Mouse (Mus musculus) CH12.LX (cell line): Measurements from ENCODE around the gene Sipa1l3.

Experiments
- CHD2 ChIP-seq: IDR thresholded peaks from 2 replicates; pipeline ENCODE4 v1.6.1; 2011; ENCODE audit warnings: low read length, improper control_type of control experiment
- CTCF ChIP-seq, 2 experiments: IDR thresholded peaks in 1 of 2; conservative IDR thresholded peaks in 1 of 2; 2 replicates each; pipeline ENCODE4 v1.5.1; 2011 to 2012; ENCODE audit warnings: low read depth in 2 of 2, low read length in 2 of 2, improper control_type of control experiment in 1 of 2, inconsistent platforms in 1 of 2, mild to moderate bottlenecking in 1 of 2, moderate library complexity in 1 of 2
- JUND ChIP-seq: conservative IDR thresholded peaks from 2 replicates; pipeline ENCODE4 v1.6.1; 2011; ENCODE audit warnings: low read depth, low read length, improper control_type of control experiment
- MAX ChIP-seq: IDR thresholded peaks from 2 replicates; pipeline ENCODE4 v1.6.1; 2011; ENCODE audit warnings: low read length, improper control_type of control experiment
- MAZ ChIP-seq: IDR thresholded peaks from 2 replicates; pipeline ENCODE4 v1.6.1; 2012; ENCODE audit warnings: low read depth, mild to moderate bottlenecking, inconsistent platforms, low read length, improper control_type of control experiment, moderate library complexity
- POLR2A ChIP-seq: IDR thresholded peaks from 2 replicates; pipeline ENCODE4 v1.6.1; 2011; ENCODE audit warnings: low read depth, mild to moderate bottlenecking, improper control_type of control experiment, low read length
- USF2 ChIP-seq: conservative IDR thresholded peaks from 2 replicates; pipeline ENCODE4 v1.6.1; 2011; ENCODE audit warnings: low read depth, low read length, improper control_type of control experiment

DNA sequence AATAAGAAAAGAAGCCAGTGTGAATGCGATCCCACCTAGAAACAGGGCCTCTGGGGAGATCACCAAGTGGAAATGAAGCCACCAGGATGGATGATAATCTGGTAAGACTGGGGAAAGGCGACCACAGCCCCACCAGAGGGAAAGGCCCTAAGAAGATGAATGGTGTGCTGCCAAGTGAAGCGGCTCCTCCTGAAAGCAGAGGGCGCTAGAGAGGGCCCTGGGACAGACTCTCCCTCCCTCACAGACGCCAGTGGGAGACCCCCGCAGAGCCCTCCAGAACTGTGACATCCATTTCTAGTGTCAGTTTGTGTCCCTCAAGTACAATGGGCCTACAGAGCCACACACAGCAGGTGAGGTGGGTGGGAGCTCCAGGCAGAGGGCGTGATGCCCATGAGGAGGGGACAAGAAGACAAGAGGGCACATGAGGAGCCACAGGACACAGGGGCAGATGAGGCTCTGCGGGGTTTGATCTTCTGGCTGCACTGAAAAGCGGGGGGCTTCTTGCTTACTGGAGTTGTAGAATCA lies 181.6 kb downstream of the Sipa1l3 start:
- TF ChIP-seq MAZ (no peak), POLR2A (no peak), USF2 (no peak), CTCF (conservative IDR thresholded peaks at IDR 0.05 in 1 of 2, IDR thresholded peaks at IDR 0.05 in 1 of 2; ENCODE audit: low read depth in 2 of 2, low read length in 2 of 2) (peak in 1 of 2 experiments; percentile 9; a peak in 1 of 4 replicates), JUND (no peak), MAX (no peak), CHD2 (no peak)
